Mouse (Mus musculus) heart, adult 2 months (tissue): Measurements from ENCODE around the gene Slc25a11. TPM values are rescaled to one million over a fixed set of nuclear protein-coding genes. Genes with fewer than 3 reads are reported as not detected.

ENCODE experiments used
- DNase-seq, 2 experiments: peaks; one replicate each; pipeline ENCODE4 v3.0.0; 2021
- H3K27ac ChIP-seq: fragments of 200-600 bp; 2 replicates; pipeline ENCODE4 v1.8.1; 2022
- H3K27me3 ChIP-seq: fragments of 200-500 bp; 2 replicates; pipeline ENCODE4 v1.6.1; 2012; ENCODE audit warnings: mild to moderate bottlenecking, low read length, inconsistent platforms, mixed read lengths; ENCODE audit not compliant: control insufficient read depth, insufficient read depth
- H3K36me3 ChIP-seq: fragments of 200-500 bp; 2 replicates; pipeline ENCODE4 v1.6.1; 2012; ENCODE audit warnings: low read length, inconsistent platforms; ENCODE audit not compliant: control insufficient read depth, insufficient read depth
- H3K4me1 ChIP-seq: fragments of 200-500 bp; 2 replicates; pipeline ENCODE4 v1.6.1; 2011; ENCODE audit warnings: low read length; ENCODE audit not compliant: control insufficient read depth, insufficient read depth
- H3K4me3 ChIP-seq: fragments of 200-600 bp; 2 replicates; pipeline ENCODE4 v1.8.1; 2022
- H3K79me2 ChIP-seq: fragments of 200-500 bp; replicated peaks from 2 replicates; pipeline ENCODE4 v1.6.1; 2012; ENCODE audit warnings: mild to moderate bottlenecking, inconsistent platforms, low read length, moderate library complexity, mixed read lengths; ENCODE audit not compliant: control insufficient read depth, insufficient read depth
- H3K9ac ChIP-seq: fragments of 200-500 bp; 2 replicates; pipeline ENCODE4 v1.6.1; 2012; ENCODE audit warnings: low read depth, mild to moderate bottlenecking, control low read depth, inconsistent platforms, low read length, mixed read lengths
- CTCF ChIP-seq: fragments of 200-600 bp; IDR thresholded peaks from 2 replicates; pipeline ENCODE4 v1.8.1; 2022; ENCODE audit warnings: antibody characterized with exemption, mild to moderate bottlenecking, moderate library complexity
- EP300 ChIP-seq: fragments of 200-500 bp; IDR thresholded peaks from 2 replicates; pipeline ENCODE4 v1.6.1; 2011; ENCODE audit warnings: low read depth, low read length, control low read depth; ENCODE audit not compliant: insufficient read depth
- POLR2A ChIP-seq: fragments of 200-500 bp; IDR thresholded peaks from 2 replicates; pipeline ENCODE4 v1.6.1; 2011; ENCODE audit warnings: mild to moderate bottlenecking, low read depth, low read length, control low read depth; ENCODE audit not compliant: insufficient read depth
- WGBS: fragments of 180-500 bp; shearing (Covaris S2); methylation state at CpG from one replicate; pipeline ENCODE4 v1.1.7; 2018; 5-methylcytosine and 5-hydroxymethylcytosine counted together
- intact Hi-C: fragments of 180-260 bp; cut with DNase I; formaldehyde crosslinking; loops from one replicate; pipeline ENCODE4 v1.15.1; 2025
- polyA plus RNA-seq: library from polyadenylated mRNA; depleted of rRNA; stranded (reverse); fragments of >200 nt; gene quantifications from 2 replicates; pipeline ENCODE4 v1.2.3, GENCODE M21; 2012
- total RNA-seq, 2 experiments: library from RNA; stranded (reverse); gene quantifications; 2 replicates each; pipeline ENCODE4 v1.2.3; 2021

Slc25a11 gene
- total and polyA plus RNA-seq, 3 experiments, result 532 to 632 (median 626) TPM

- H3K9ac ChIP-seq, result no peak overlapping the region
- no peaks in the 10 kb centered on the region; the same call in 1 of the 2 replicates for H3K36me3 ChIP-seq
- H3K4me1 ChIP-seq, result peaks cover 1% of the 10 kb centered on the region
- no peak overlapping the region for H3K27ac ChIP-seq
- DNase-seq, result no peak
- WGBS, result 93% methylated on average over 2 of the region's 2 CpGs
- H3K79me2 ChIP-seq, result no peaks in the 10 kb centered on the region
- no peak overlapping the region for H3K4me3 ChIP-seq
- intact Hi-C loops, result no loop called here
- TF ChIP-seq EP300 (no peak), POLR2A (no peak), CTCF (no peak)
- H3K27me3 ChIP-seq, result no peaks in the 10 kb centered on the region
These were observed 31.3 kb upstream of the Slc25a11 start for GRCm38 (mm10) chr11:70678576-70678975.

GRCm38 (mm10) chr11:70678092-70678491 lies 30.8 kb upstream of the Slc25a11 start:
- no peak overlapping the region for H3K4me3 ChIP-seq
- H3K36me3 ChIP-seq, result no peaks in the 10 kb centered on the region; the same call in 1 of the 2 replicates
- intact Hi-C loops, result no loop called here
- no peak overlapping the region for H3K9ac ChIP-seq
- 88% methylated on average over 9 of the region's 9 CpGs for WGBS
- peaks cover 1% of the 10 kb centered on the region for H3K4me1 ChIP-seq
- TF ChIP-seq CTCF, result no peak
- TF ChIP-seq EP300, result no peak
- no peak for TF ChIP-seq POLR2A
- DNase-seq, result no peak
- H3K27ac ChIP-seq, result no peak overlapping the region
- no peaks in the 10 kb centered on the region for H3K27me3 ChIP-seq
- no peaks in the 10 kb centered on the region for H3K79me2 ChIP-seq

GRCm38 (mm10) chr11:70674501-70674900 lies 27.2 kb upstream of the Slc25a11 start:
- 78% methylated on average over 11 of the region's 11 CpGs for WGBS
- no peak for DNase-seq

GRCm38 (mm10) chr11:70674014-70674413 lies 26.7 kb upstream of the Slc25a11 start:
- Histone ChIP-seq H3K4me1 (no peaks in the 10 kb centered on the region), H3K27ac (no peak overlapping the region), H3K27me3 (no peaks in the 10 kb centered on the region), H3K36me3 (no peaks in the 10 kb centered on the region; the same call in 1 of the 2 replicates), H3K79me2 (no peaks in the 10 kb centered on the region), H3K4me3 (no peak overlapping the region), H3K9ac (no peak overlapping the region)
- intact Hi-C loops, result no loop called here
- no peak for TF ChIP-seq POLR2A
- no peak for TF ChIP-seq CTCF
- no peak for TF ChIP-seq EP300
- WGBS, result 89% methylated on average over 6 of the region's 6 CpGs
- DNase-seq, result no peak

More at GRCm38 (mm10) chr11:70674501-70674900, 27.2 kb upstream of the Slc25a11 start:
- H3K36me3 ChIP-seq, result no peaks in the 10 kb centered on the region; the same call in 1 of the 2 replicates
- H3K79me2 ChIP-seq, result no peaks in the 10 kb centered on the region
- no peaks in the 10 kb centered on the region for H3K4me1 ChIP-seq
- no peaks in the 10 kb centered on the region for H3K27me3 ChIP-seq
- intact Hi-C loops, result no loop called here
- no peak for TF ChIP-seq CTCF
- no peak for TF ChIP-seq POLR2A
- no peak for TF ChIP-seq EP300
- no peak overlapping the region for H3K9ac ChIP-seq
- no peak overlapping the region for H3K4me3 ChIP-seq
- H3K27ac ChIP-seq, result no peak overlapping the region

- Histone ChIP-seq H3K27ac (no peak overlapping the region), H3K79me2 (no peaks in the 10 kb centered on the region), H3K36me3 (no peaks in the 10 kb centered on the region; the same call in 1 of the 2 replicates), H3K27me3 (no peaks in the 10 kb centered on the region), H3K4me1 (peaks cover 2% of the 10 kb centered on the region), H3K9ac (no peak overlapping the region), H3K4me3 (no peak overlapping the region)
- WGBS, result 83% methylated on average over 16 of the region's 16 CpGs
- TF ChIP-seq POLR2A (no peak), CTCF (no peak), EP300 (no peak)
- no peak for DNase-seq
- intact Hi-C loops, result no loop called here
These were observed 24.2 kb upstream of the Slc25a11 start for GRCm38 (mm10) chr11:70671333-70672047.

- 69% methylated on average over 14 of the region's 14 CpGs for WGBS
- Histone ChIP-seq H3K36me3 (no peaks in the 10 kb centered on the region; the same call in 1 of the 2 replicates), H3K27ac (no peak overlapping the region), H3K27me3 (no peaks in the 10 kb centered on the region), H3K4me1 (peaks cover 2% of the 10 kb centered on the region), H3K4me3 (no peak overlapping the region), H3K9ac (no peak overlapping the region), H3K79me2 (no peaks in the 10 kb centered on the region)
- no peak for DNase-seq
- intact Hi-C loops, result loop anchor here (1.0 kb wide), 1 partner anchor 17 kb away; no protein-coding TSS in a partner anchor
- TF ChIP-seq EP300 (no peak), POLR2A (no peak), CTCF (no peak)
These were observed 23.2 kb upstream of the Slc25a11 start for GRCm38 (mm10) chr11:70670483-70670882.
